Mouse (Mus musculus): ENCODE results near the gene Ly75.

The Ly75 gene

GRCm38 (mm10) chr2:60345717-60346116 lies 37.4 kb downstream of the Ly75 start:
- in situ Hi-C loops (cut with MboI; ENCODE audit: low pct_unique_long_range_greater_than_20kb in 1 of 2, low sequenced_read_pairs in 2 of 2, unreplicated experiment in 1 of 2), result no loop called here

DNA sequence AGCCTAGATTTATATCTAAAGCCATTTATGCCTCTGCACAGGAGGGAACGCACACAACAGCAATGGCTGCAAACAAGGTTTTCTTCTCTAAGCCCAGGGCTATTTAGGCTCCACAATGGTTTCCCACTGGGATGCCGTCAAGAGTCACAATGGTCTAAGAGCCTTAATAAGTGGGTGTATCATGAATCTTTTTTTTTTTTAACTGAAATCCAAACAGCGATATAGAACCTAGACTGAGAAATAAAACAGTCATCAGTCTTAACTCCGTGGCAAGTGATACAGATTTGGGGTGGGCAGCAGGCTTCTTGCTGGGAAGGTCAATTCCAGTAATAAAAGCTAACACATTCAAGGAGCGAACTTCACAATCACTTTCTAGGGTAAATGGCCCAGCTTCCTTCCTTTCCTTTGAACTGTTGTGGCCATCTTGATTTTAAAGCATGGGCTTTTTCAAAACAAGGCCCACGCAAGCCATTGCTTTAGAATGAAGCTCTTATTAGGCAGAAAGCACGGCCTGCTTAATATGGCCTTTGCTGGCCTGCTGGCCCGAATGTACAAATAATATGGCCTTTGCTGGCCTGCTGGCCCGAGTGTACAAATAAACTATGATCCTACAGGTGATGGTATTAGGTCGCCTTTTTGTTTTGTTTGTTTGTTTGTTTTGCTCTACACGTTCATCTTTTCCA lies 39.4 kb downstream of the Ly75 start:
- in situ Hi-C loops (cut with MboI; ENCODE audit: low pct_unique_long_range_greater_than_20kb in 1 of 2, low sequenced_read_pairs in 2 of 2, unreplicated experiment in 1 of 2), result no loop called here

DNA sequence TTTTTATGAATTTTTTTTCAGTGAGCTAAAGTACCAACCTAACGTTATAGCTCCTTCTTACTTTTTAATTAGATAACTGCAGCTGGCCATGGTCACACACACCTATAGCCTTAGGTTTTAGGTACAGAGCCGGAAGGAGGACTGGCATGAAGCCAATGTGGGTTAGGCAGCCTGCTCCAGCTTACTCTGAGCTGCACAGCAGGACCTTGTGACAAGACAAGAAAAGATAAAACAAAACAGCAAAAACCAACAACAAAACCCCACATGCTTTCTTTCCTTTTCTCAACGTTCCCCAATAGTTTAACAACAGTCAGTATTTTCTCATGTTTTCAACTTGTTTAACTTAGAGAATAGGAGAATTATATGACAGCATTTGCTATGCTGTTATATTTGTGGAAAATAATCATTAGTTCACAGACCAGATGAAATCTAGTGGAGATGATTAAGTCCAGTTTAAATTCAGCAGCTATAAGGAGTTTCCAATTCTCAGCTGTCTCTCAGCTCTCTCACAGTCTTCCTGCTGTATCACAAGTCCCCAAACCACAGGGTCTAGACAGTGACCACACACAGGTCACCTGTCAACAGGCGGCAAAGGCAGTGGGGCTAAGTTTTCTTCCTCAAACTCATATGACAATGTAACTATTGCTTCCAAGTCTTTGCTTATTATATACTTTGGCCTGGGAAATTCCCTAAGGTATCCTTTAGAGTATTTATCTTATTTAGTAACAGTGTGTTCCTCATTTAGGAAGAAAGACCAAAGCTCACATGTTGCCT lies 40.8 kb downstream of the Ly75 start:
- in situ Hi-C loops (cut with MboI; ENCODE audit: low pct_unique_long_range_greater_than_20kb in 1 of 2, low sequenced_read_pairs in 2 of 2, unreplicated experiment in 1 of 2), result no loop called here

DNA sequence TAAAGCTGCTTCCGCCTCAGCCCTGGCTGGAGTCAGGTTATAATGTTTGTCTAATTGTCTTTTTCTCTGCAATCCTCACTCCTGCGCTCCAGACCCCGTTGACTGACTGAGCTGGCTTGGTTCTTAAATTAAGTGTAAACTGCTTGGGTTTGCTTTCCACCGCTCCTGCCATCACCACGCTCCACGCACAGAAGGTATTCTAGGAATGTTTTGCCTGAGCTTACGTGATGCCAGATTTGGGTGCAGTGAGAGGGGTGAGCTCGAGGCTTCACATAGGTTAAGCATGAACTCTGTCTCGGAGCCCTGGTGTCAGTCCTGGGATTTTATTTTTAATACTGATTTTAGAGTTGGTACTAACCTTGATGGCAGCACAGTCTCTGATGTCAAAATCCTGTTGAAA lies 45.2 kb downstream of the Ly75 start:
- in situ Hi-C loops (cut with MboI; ENCODE audit: low pct_unique_long_range_greater_than_20kb in 1 of 2, low sequenced_read_pairs in 2 of 2, unreplicated experiment in 1 of 2), result no loop called here

DNA sequence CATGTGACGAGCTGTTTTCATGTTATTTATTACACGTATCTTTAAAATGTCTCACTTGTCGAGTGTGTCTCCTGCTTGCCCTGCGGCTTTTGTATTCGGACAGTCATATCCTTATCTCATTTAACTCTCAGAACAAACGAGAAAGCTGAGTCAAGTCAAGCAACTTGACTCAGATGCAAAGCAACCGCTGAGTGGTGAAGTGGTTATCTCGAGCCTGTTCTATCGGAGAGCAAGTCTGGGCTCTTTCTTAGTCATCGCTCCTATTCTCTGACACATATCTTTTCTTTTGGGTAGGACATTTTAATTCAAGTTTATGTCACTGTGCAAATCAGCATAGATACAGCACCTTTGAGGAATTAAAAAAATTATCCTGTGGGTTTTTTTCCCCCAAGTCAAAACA lies 54.5 kb downstream of the Ly75 start:
- in situ Hi-C loops (cut with MboI; ENCODE audit: low pct_unique_long_range_greater_than_20kb in 1 of 2, low sequenced_read_pairs in 2 of 2, unreplicated experiment in 1 of 2), result no loop called here

DNA sequence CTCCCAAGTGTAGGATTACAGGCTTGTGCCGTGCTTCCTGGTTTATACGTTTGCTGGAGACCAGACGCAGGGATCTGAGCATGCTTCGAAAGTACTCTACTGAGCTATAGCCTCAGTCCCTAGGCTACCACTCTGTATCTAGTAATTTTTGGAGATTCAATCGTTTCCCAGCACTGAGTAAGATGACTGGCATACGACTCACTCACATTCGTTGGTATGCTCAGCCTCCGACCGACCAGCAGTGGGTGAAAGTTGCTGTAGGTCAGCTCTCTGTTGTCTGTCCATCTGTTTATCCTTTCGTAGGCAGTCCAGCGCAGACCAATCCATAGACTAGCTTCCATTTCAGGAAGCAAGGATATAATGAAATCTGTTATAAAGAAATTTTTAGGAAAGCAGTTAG lies 55.5 kb downstream of the Ly75 start:
- in situ Hi-C loops (cut with MboI; ENCODE audit: low pct_unique_long_range_greater_than_20kb in 1 of 2, low sequenced_read_pairs in 2 of 2, unreplicated experiment in 1 of 2), result no loop called here

DNA sequence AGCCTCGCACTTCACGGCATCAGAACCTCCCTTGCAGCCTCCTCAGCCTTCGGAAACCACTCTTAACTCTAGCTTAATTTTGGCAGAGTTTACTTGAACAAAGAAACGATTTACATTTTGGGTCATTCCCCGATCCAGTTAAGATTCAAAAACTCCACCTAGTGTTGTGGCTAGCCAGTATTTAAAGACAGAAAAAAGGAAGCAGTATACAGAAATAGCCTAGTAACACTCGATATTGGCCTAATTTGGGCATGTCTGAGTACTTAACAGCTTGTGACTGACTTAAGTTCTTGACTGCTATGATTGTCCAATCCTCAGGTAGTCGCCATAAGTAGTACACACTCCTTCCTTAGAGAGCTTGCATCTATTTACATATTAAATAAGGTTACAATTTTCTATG lies 56.2 kb downstream of the Ly75 start:
- in situ Hi-C loops (cut with MboI; ENCODE audit: low pct_unique_long_range_greater_than_20kb in 1 of 2, low sequenced_read_pairs in 2 of 2, unreplicated experiment in 1 of 2), result no loop called here

DNA sequence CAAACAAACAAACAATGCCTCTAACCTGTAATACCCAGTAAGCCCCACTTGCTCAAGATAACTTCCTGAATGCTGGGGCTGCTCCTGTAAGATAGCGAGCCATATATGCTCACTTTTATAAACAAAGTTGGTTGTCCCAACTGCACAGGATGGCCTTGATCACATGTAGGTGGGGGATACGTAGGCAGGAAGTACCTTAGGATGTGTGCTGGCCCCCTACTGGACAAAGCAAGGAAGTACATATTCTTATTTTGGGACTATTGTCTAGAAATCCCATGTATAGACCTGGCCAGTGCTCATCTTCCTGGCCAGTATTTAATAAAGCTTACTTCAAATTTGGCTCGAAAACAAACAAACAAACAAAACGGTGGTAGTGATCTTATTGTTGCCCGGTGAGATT lies 59.7 kb downstream of the Ly75 start:
- in situ Hi-C loops (cut with MboI; ENCODE audit: low pct_unique_long_range_greater_than_20kb in 1 of 2, low sequenced_read_pairs in 2 of 2, unreplicated experiment in 1 of 2), result no loop called here

DNA sequence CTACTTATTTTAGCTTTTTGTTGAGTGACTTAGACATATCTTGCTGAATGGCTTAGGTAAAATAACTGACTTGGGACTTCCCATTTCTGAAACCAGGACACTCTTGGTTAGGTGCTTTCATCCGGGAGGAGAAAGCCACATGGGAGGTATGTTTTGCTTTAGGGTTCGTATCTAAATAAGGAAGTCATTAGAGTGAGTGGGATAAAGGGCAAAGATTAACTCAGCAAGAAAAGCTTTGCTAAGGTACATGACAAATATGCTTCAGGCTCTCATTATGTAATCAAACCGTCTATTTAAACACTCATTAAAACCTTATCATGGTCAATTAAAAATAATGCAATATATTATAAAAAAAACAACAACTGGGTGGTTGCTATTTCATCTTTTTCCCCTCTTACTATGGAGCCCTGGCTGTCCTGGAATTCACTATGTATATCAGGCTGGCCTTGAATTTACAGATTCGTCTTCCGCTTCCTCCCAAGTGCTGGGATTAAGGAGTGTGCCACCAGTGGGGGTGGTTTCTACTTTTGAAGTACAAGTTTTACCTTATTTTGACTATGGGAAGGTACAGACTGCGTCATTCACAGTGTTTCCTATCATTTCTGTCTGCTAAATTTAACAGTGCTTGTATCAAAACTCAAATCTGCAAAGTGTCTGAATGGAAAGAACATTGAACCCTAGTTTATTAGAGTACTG lies 60.9 kb downstream of the Ly75 start:
- in situ Hi-C loops (cut with MboI; ENCODE audit: low pct_unique_long_range_greater_than_20kb in 1 of 2, low sequenced_read_pairs in 2 of 2, unreplicated experiment in 1 of 2), result no loop called here

- in situ Hi-C loops (cut with MboI; ENCODE audit: low pct_unique_long_range_greater_than_20kb in 1 of 2, low sequenced_read_pairs in 2 of 2, unreplicated experiment in 1 of 2), result no loop called here
These were observed 79.3 kb downstream of the Ly75 start for GRCm38 (mm10) chr2:60303796-60304195.

- in situ Hi-C loops (cut with MboI; ENCODE audit: low pct_unique_long_range_greater_than_20kb in 1 of 2, low sequenced_read_pairs in 2 of 2, unreplicated experiment in 1 of 2), result no loop called here
These were observed 83.8 kb downstream of the Ly75 start for GRCm38 (mm10) chr2:60299323-60299722.

DNA sequence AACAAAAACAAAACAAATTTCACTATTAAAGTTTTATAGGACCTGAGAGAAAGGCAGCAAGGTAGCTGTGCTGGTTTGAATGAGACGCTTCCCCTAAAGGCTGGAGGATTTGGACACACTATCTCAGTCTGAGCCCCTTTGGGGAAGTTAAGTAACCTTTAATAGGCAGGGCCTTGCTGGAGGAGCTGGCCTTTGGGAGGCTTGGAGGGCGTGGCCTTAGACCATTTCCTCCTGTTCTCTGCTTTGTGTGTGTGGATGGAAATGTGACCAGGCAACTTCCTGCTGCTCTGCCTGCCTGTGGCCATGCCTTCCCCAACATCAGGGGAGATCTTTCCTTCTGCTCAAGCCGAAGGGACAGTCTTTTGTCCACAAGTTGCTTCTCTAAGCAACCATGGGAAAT lies 84.8 kb downstream of the Ly75 start:
- in situ Hi-C loops (cut with MboI; ENCODE audit: low pct_unique_long_range_greater_than_20kb in 1 of 2, low sequenced_read_pairs in 2 of 2, unreplicated experiment in 1 of 2), result no loop called here

- in situ Hi-C loops (cut with MboI; ENCODE audit: low pct_unique_long_range_greater_than_20kb in 1 of 2, low sequenced_read_pairs in 2 of 2, unreplicated experiment in 1 of 2), result no loop called here
These were observed 91.7 kb downstream of the Ly75 start for GRCm38 (mm10) chr2:60291381-60291780.

- in situ Hi-C loops (cut with MboI; ENCODE audit: low pct_unique_long_range_greater_than_20kb in 1 of 2, low sequenced_read_pairs in 2 of 2, unreplicated experiment in 1 of 2), result no loop called here
These were observed 93.7 kb downstream of the Ly75 start for GRCm38 (mm10) chr2:60289451-60289850.

DNA sequence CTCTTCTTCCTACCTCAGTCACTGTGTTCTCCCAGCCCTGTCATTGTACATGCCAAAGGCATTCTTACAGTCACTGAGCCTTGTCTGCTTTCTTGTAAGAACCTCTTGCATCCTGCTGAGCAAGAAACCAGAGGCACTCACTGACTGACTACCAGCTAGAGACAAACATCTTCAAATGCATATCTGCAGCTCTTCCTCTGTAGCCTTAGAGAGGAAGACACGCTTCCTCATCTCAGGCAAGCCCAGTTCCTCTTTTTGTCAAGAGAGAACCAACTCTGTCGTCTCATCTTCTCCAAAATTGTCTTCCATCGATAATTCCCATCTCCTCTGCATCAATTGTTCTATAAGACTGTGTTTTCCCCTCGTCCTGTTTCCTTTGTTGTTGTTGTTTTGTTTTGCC lies 94.5 kb downstream of the Ly75 start:
- in situ Hi-C loops (cut with MboI; ENCODE audit: low pct_unique_long_range_greater_than_20kb in 1 of 2, low sequenced_read_pairs in 2 of 2, unreplicated experiment in 1 of 2), result no loop called here

DNA sequence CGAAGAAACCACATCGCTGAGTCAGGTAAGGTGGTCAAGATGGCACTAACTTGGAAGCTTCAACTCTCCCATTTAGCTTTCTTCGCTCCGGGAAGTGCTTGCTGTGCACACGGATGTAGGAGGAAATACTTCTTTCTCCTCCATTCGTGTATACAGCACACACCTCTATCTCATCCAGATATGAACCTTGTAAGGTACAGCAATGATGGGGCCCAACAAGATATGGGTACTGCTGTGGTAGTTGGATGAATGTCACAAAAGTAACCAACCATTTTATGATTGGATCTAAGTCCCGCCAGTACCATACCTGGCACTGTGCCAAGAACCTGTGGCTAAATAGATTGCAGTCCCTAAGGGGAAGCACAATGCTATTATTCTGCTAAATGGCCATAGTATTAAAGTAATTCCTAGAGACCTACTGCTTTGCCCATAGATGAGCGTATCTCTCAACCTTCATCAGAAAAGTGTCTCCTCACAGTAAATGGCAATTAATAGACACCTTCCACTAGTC lies 97.9 kb downstream of the Ly75 start:
- in situ Hi-C loops (cut with MboI; ENCODE audit: low pct_unique_long_range_greater_than_20kb in 1 of 2, low sequenced_read_pairs in 2 of 2, unreplicated experiment in 1 of 2), result no loop called here

DNA sequence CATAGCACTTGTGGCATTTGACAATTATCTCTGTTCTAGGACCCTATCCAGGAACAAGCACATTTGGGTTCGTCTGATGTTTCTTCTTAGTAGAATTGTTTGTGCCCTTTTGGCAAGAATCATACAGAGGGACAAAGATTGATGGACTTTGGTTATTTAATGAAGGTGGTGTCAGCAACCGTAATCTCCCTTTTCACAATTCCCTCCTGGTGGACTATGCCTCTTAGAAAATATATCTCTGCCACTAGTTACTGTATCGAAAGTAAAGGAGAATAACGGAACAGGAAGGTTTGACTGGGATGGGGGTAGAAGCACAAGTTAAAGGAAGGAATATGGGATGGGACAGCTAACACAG lies 98.7 kb downstream of the Ly75 start, which contains the start of gene Cd302:
TSS of gene Cd302 (minus strand) at position 22 of the 355 bp plus-strand sequence.
- in situ Hi-C loops (cut with MboI; ENCODE audit: low pct_unique_long_range_greater_than_20kb in 1 of 2, low sequenced_read_pairs in 2 of 2, unreplicated experiment in 1 of 2), result no loop called here

GRCm38 (mm10) chr2:60283751-60284466 lies 99.2 kb downstream of the Ly75 start:
- in situ Hi-C loops (cut with MboI; ENCODE audit: low pct_unique_long_range_greater_than_20kb in 1 of 2, low sequenced_read_pairs in 2 of 2, unreplicated experiment in 1 of 2), result no loop called here

DNA sequence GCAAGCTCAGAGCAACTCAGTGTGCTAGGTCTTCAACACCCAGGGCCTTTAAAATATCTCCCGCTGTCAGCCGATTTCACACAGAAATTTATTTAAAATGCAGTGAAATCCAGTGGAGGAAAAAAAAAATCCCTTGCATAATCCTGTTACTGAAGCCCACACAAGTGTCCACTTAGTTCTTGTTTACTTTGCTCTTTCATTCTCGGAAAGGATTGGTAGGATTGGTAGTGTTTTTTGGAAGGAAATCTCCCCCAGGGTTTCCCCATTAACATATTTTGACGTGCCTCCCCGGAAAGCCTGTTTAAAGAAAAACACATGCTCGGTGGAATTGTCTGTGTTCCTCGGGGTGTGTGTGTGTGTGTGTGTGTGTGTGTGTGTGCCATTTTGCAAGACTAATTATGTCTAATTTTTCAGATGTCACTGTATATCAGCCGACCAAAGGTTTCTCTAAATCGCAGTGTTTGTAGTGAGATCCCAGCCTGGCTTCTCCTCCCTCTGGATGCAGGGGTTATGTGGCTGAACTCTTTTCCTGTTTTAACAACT lies 99.8 kb downstream of the Ly75 start:
- in situ Hi-C loops (cut with MboI; ENCODE audit: low pct_unique_long_range_greater_than_20kb in 1 of 2, low sequenced_read_pairs in 2 of 2, unreplicated experiment in 1 of 2), result no loop called here
